Mouse (Mus musculus): Measurements from ENCODE around the gene Flvcr2. TPM values are rescaled to one million over a fixed set of nuclear protein-coding genes. Genes with fewer than 3 reads are reported as not detected.

The Flvcr2 gene
- polyA plus RNA-seq, 1 experiment from 2014 or later: 8.3 TPM

Small RNA genes within 50 kb of the gene (microRNA-seq; reads per million reads assigned to microRNA genes)
- not detected for gene Gm47285

Other genes starting within 250 kb of the Flvcr2 start
- 0.37 and 0.96 TPM in 2 replicates for gene Jdp2, start 147.5 kb upstream of the Flvcr2 start, polyA plus RNA-seq (2015; fragmentation: Nextera tagmentation; extraction: Ambion mirVana)
- 4.0 and 5.5 TPM in 2 replicates for gene Batf, start 59.9 kb upstream of the Flvcr2 start, polyA plus RNA-seq (2015; fragmentation: Nextera tagmentation; extraction: Ambion mirVana)
- 55.4 and 67.0 TPM in 2 replicates for gene Erg28, start 78.0 kb downstream of the Flvcr2 start, polyA plus RNA-seq (2015; fragmentation: Nextera tagmentation; extraction: Ambion mirVana)
- gene Ttll5, start 78.1 kb downstream of the Flvcr2 start, polyA plus RNA-seq (2015; fragmentation: Nextera tagmentation; extraction: Ambion mirVana): 11.2 and 16.6 TPM in 2 replicates